Mouse (Mus musculus) activated CD4-positive, CD25-positive, alpha-beta regulatory T cell (primary cell): ENCODE measurements around the gene Gm13089. TPM values are rescaled to one million over a fixed set of nuclear protein-coding genes. Genes with fewer than 3 reads are reported as not detected.

Source experiments
- polyA plus RNA-seq, 2 experiments: library from polyadenylated mRNA; unstranded; fragments of 100-300 nt; shearing (Covaris generic); gene quantifications; one replicate each; pipeline ENCODE4 v1.2.1; 2017

Gene Gm13089
- polyA plus RNA-seq = under 1 TPM in 1 of 2 experiments, not detected in 1; 0.12 TPM

GRCm38 (mm10) chr4:143702611-143703010, at the start of gene Gm13089:
Gene Gm13089 (minus strand): TSS chr4:143702711.

DNA sequence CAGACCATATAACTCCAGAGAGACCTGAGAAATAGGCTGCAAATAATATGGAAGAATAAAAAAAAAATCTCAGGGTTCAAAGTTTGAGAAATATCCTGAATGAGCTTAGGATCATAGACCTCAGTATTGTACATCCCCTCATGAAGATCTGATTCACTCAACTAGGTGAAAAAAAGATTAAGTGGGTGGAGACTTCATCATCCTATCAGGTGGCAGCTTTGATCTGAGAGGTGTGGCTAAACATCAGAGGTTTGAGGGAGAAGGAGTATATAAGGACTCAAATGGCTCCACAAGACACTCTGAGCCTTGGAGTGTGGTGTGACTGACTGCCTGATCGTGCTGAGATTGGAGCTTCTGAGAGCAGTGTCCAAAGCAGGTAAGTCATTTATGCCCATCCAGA, 16.6 kb upstream of the Gm13089 start, which contains the start of gene Gm13078:
Gm13078 (plus strand) TSS at position 301 of the 400 bp plus-strand sequence.

DNA sequence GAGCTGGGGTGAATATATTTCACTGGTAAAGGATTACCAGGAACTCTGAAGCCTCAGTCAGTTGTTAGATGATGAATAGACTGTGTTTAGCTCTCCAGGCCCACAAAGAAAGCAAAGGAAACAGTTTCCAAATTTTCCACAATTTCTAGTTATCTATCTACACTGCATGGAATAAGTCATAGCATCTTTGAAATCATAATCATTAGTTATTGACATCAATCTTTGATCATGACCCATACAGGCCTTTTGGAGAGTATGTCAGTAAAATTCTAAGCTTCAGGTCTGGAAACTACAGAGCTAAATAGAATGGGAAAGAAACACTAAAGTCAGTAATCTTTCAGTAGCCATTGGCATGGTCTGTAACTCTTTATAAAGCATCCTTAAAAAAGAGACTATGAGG, 45.4 kb downstream of the Gm13089 start, which contains the start of gene Gm13088:
Gm13088 (minus strand) TSS at position 101 of the 400 bp plus-strand sequence.

Other genes with a start within 250 kb of the Gm13089 start
- not detected for gene Gm13043, start 191.4 kb downstream of the Gm13089 start, polyA plus RNA-seq
- gene Gm13040, start 166.8 kb downstream of the Gm13089 start, polyA plus RNA-seq = not detected
- gene BC080695, start 151.0 kb downstream of the Gm13089 start, polyA plus RNA-seq = under 1 TPM in 1 of 2 experiments, not detected in 1; 0.22 TPM
- gene Gm13057, start 151.0 kb downstream of the Gm13089 start, polyA plus RNA-seq = not detected
- gene Gm13083, start 87.7 kb downstream of the Gm13089 start, polyA plus RNA-seq = under 1 TPM in 1 of 2 experiments, not detected in 1; 0.11 TPM
- not detected for gene Gm13088, start 45.5 kb downstream of the Gm13089 start, polyA plus RNA-seq
- under 1 TPM in 1 of 2 experiments, not detected in 1; 0.11 TPM for gene Gm13078, start 16.7 kb upstream of the Gm13089 start, polyA plus RNA-seq
- gene Gm13023, start 86.6 kb upstream of the Gm13089 start, polyA plus RNA-seq = not detected
- gene Gm13084, start 113.4 kb upstream of the Gm13089 start, polyA plus RNA-seq = under 1 TPM in 1 of 2 experiments, not detected in 1; 0.43 TPM
- under 1 TPM in 1 of 2 experiments, not detected in 1; 0.47 TPM for gene Gm13103, start 143.8 kb upstream of the Gm13089 start, polyA plus RNA-seq
- under 1 TPM in 1 of 2 experiments, not detected in 1; 0.37 TPM for gene Pramef6, start 197.7 kb upstream of the Gm13089 start, polyA plus RNA-seq
- not detected for gene Pramef25, start 248.3 kb upstream of the Gm13089 start, polyA plus RNA-seq